Mouse (Mus musculus): Measurements from ENCODE around the gene Gsdma2.

- TF ChIP-seq CTCF (IDR thresholded peaks at IDR 0.05; ENCODE audit: insufficient read depth, low read depth, low read length): no peak
- TF ChIP-seq POLR2A (IDR thresholded peaks at IDR 0.05; ENCODE audit: insufficient read depth, low read depth, low read length): no peak
Observed at GRCm38 (mm10) chr11:98695408-98695807, 48.8 kb downstream of the Gsdma2 start.

Measured in olfactory bulb, adult 2 months (tissue).